Mouse (Mus musculus) embryonic facial prominence, embryonic 13.5 days (tissue): Measurements from ENCODE around the gene Hist1h2ab. TPM values are rescaled to one million over a fixed set of nuclear protein-coding genes. Genes with fewer than 3 reads are reported as not detected.
A peak's percentile ranks its signal among the peaks of the same experiment; 100 is the strongest.
"Not testable (repeated sequence)": the region's sequence is repeated elsewhere in the genome, so short reads cannot be mapped to it uniquely, and the experiment has no call there.

Experiments used
- ATAC-seq: fragments of 200-750 bp; cut with Nextera tagmentation; 2 replicates; pipeline ENCODE4 v1.8.0; 2017; ENCODE audit warnings: low read depth; ENCODE audit not compliant: insufficient number of reproducible peaks, insufficient read depth, low FRiP score, low TSS enrichment
- H3K27ac ChIP-seq: fragments of 300-500 bp; sonication (generic); 2 replicates; pipeline ENCODE4 v1.5.1; 2015; ENCODE audit warnings: moderate library complexity, mild to moderate bottlenecking, inconsistent platforms
- H3K27me3 ChIP-seq: fragments of 300-500 bp; sonication (generic); 2 replicates; pipeline ENCODE4 v1.6.1; 2015; ENCODE audit warnings: mild to moderate bottlenecking, inconsistent platforms
- H3K36me3 ChIP-seq: fragments of 300-500 bp; sonication (generic); 2 replicates; pipeline ENCODE4 v1.6.1; 2015; ENCODE audit warnings: mild to moderate bottlenecking, inconsistent platforms
- H3K4me1 ChIP-seq: fragments of 300-500 bp; sonication (generic); 2 replicates; pipeline ENCODE4 v1.6.1; 2015; ENCODE audit warnings: inconsistent platforms
- H3K4me2 ChIP-seq: fragments of 300-500 bp; sonication (generic); 2 replicates; pipeline ENCODE4 v1.6.1; 2015; ENCODE audit warnings: moderate library complexity, mild to moderate bottlenecking, inconsistent platforms
- H3K4me3 ChIP-seq: fragments of 300-500 bp; sonication (generic); 2 replicates; pipeline ENCODE4 v1.5.1; 2015; ENCODE audit warnings: mild to moderate bottlenecking, inconsistent platforms
- H3K9ac ChIP-seq: fragments of 300-500 bp; sonication (generic); 2 replicates; pipeline ENCODE4 v1.6.1; 2015; ENCODE audit warnings: mild to moderate bottlenecking, inconsistent platforms
- H3K9me3 ChIP-seq: fragments of 300-500 bp; sonication (generic); 2 replicates; pipeline ENCODE4 v1.6.1; 2016; ENCODE audit warnings: inconsistent platforms
- WGBS: fragments of 180-500 bp; shearing (Covaris S2); methylation state at CpG from one replicate; pipeline ENCODE4 v1.1.7; 2015; ENCODE audit warnings: mixed read lengths; 5-methylcytosine and 5-hydroxymethylcytosine counted together
- microRNA-seq: library from miRNA; unstranded; fragments of <30 nt; microRNA quantifications from one replicate; pipeline ENCODE4, GENCODE M21; 2016
- polyA plus RNA-seq: library from polyadenylated mRNA; unstranded; fragments of >200 nt; fragmentation: Nextera tagmentation; extraction: Ambion mirVana; gene quantifications from 2 replicates; pipeline ENCODE4 v1.2.1, GENCODE M21; 2015

The Hist1h2ab gene
- polyA plus RNA-seq, 1 experiment from 2014 or later, result 58.6 TPM

DNA sequence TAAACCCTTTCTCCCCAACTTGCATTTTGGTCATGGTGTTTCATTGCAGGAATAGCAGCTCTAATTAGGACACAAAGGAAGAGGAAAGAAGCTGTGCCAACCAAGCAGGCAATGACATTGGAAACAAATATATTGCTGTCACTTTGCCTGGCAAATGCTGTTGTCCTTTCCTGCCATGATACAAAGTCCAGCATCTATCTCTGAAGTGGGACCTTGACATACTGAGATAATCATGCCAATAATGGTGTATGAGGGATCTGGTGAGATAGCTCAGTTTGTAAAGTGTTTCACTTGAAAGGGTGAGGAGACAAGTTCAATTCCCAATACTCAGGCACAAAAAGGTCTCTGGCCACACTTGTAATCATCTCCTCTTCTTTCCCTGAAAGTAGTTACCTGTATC lies 15.8 kb downstream of the Hist1h2ab start:
- H3K36me3 ChIP-seq, result no peaks in the 10 kb centered on the region
- H3K4me2 ChIP-seq, result no peak overlapping the region
- no peak overlapping the region for H3K4me3 ChIP-seq
- no peak for ATAC-seq
- H3K9ac ChIP-seq, result no peak overlapping the region
- no peaks in the 10 kb centered on the region for H3K9me3 ChIP-seq
- peaks cover 10% of the 10 kb centered on the region for H3K4me1 ChIP-seq
- no peak overlapping the region for H3K27ac ChIP-seq
- H3K27me3 ChIP-seq, result no peaks in the 10 kb centered on the region

DNA sequence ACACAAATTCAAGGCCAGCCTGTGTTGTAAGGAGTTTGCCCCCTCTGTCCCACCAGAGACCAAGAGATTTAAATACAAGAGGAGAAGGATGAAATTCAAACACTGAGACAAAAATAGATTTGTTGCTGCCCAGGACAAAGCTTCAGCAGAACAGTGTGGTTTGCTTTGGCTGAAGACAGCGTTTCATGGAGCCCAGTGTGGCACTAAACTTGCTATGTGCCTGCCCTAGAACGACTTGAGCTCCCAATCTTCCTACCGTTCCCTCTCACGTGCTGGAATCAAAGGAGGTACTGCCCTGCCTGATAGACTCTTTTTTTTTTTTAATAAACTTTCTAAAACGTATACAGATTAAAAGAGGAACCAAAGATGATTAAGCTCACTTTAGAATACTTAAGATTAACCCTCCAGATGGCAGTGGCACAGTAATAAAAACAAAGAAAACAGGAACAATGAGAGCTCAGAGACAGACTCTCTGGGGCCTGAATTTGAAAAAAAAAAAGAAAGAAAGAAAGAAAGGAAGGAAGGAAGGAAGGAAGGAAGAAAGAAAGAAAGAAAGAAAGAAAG lies 18.0 kb downstream of the Hist1h2ab start:
- no peak overlapping the region for H3K9ac ChIP-seq
- 46% methylated on average over 5 of the region's 5 CpGs for WGBS
- H3K27ac ChIP-seq, result no peak overlapping the region
- H3K4me1 ChIP-seq, result peaks cover 16% of the 10 kb centered on the region
- H3K4me3 ChIP-seq, result no peak overlapping the region
- no peak for ATAC-seq
- no peaks in the 10 kb centered on the region for H3K36me3 ChIP-seq
- H3K9me3 ChIP-seq, result no peaks in the 10 kb centered on the region
- H3K27me3 ChIP-seq, result no peaks in the 10 kb centered on the region
- H3K4me2 ChIP-seq, result no peak overlapping the region

DNA sequence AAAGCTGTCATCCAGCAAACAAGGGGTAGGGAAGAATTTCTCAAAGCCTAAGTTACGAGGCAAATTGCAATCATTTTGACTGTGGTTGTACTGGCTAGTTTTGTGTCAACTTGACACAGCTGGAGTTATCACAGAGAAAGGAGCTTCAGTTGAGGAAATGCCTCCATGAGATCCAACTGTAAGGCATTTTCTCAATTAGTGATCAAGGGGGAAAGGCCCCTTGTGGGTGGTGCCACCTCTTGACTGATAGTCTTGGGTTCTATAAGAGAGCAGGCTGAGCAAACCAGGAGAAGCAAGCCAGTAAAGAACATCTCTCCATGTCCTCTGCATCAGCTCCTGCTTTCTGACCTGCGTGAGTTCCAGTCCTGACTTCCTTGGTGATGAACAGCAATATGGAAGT lies 18.7 kb downstream of the Hist1h2ab start, which contains the start of gene Trim38:
TSS of gene Trim38 (plus strand) at position 301 of the 400 bp plus-strand sequence.
- not testable (repeated sequence) for H3K4me1 ChIP-seq, H3K27ac ChIP-seq, H3K9me3 ChIP-seq, H3K36me3 ChIP-seq, H3K4me3 ChIP-seq, H3K4me2 ChIP-seq, ATAC-seq, H3K27me3 ChIP-seq, H3K9ac ChIP-seq
- 77% methylated on average over 2 of the region's 2 CpGs for WGBS

DNA sequence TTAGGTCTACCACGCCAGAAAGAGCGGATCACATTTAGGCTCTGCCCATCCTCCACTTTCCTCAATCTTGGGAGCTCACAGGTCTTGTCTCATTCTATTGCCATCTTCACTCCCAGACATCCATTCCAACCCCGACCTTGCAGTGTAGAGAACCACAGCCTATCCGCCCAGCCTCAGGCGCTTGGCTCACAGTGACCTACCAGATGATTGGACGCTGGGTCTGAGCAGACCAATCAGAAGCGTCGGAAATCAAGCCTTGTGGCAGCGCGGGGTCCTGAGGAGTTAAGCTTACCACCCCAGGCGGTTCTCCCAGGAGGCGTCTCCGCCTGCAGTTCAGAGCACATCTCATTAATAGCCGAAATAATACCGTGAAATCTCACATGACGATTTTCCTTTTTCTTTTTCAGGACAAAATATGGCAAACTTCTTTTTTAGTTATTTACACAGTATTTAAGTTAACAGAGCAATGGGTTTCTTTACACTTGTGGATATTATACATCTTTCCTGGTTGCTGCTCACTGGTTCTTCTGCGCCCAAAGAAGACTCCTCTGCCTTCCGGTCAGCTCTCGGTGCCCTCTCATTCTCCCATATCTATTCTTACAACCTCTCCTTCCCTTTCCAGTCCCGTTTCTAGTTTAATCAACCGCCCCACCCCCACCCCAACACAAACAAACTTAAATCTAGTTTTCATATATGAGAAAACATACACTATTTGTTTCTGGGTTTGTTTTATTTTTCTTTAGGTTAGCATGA lies 21.8 kb downstream of the Hist1h2ab start:
- H3K27me3 ChIP-seq, result no peaks in the 10 kb centered on the region
- peaks cover 8% of the 10 kb centered on the region; the same call in 1 of the 2 replicates for H3K4me1 ChIP-seq
- H3K27ac ChIP-seq, result no peak overlapping the region
- H3K9me3 ChIP-seq, result no peaks in the 10 kb centered on the region
- peak overlapping the region; percentile 19 for H3K4me3 ChIP-seq
- no peak for ATAC-seq
- H3K9ac ChIP-seq, result 0 out of 2 replicates have a peak overlapping the region, but pooled peaks have one; percentile 11
- no peaks in the 10 kb centered on the region for H3K36me3 ChIP-seq
- 17% methylated on average over 21 of the region's 21 CpGs for WGBS
- peak overlapping the region; percentile 51 for H3K4me2 ChIP-seq

DNA sequence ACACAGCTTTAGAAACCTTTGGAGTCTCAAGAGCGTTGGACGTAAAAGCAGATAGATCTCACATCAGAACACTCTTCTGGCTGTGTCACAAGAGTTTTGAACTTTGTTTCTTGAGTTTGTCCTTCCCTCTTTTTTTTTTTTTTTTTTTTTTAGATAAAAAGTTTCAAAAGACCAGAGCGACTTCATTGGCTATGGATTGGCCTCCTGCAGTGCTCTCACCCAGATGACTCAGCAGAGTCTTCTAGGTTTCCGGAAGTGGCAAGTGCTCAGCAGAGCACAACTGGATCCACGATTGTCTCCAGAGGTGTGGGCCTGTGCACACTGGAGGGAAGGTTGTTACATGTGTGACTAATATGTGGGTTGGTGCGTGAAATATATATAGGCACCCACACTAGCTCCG lies 27.4 kb downstream of the Hist1h2ab start:
- ATAC-seq, result no peak
- Histone ChIP-seq H3K9me3 (no peaks in the 10 kb centered on the region), H3K36me3 (no peaks in the 10 kb centered on the region), H3K27me3 (no peaks in the 10 kb centered on the region), H3K27ac (no peak overlapping the region), H3K4me1 (no peaks in the 10 kb centered on the region), H3K4me2 (no peak overlapping the region), H3K9ac (no peak overlapping the region), H3K4me3 (no peak overlapping the region)
- WGBS, result 91% methylated on average over 7 of the region's 7 CpGs

DNA sequence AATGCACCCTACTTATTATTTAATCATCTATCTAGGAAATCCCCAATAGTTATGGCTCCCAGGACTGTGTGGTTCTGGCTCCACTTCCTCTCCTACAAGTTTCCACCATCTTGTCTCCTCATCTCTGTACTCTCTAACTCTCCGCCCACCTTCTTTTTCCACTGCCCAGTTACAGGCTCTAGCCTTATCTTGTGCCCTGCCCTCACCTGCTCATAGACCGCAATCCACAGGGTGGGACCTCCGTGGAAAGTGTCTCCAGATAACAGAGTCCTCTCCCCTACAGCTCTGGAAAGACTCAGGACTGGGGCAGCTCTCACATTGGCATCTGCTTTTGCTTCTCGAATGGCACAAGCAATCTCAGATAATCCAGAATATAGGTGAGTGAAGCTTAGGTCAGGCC lies 28.1 kb downstream of the Hist1h2ab start:
- Histone ChIP-seq H3K9ac (no peak overlapping the region), H3K4me2 (no peak overlapping the region), H3K36me3 (no peaks in the 10 kb centered on the region), H3K27ac (no peak overlapping the region), H3K4me3 (no peak overlapping the region), H3K4me1 (no peaks in the 10 kb centered on the region), H3K27me3 (no peaks in the 10 kb centered on the region), H3K9me3 (no peaks in the 10 kb centered on the region)
- 78% methylated on average over 4 of the region's 4 CpGs for WGBS
- no peak for ATAC-seq

DNA sequence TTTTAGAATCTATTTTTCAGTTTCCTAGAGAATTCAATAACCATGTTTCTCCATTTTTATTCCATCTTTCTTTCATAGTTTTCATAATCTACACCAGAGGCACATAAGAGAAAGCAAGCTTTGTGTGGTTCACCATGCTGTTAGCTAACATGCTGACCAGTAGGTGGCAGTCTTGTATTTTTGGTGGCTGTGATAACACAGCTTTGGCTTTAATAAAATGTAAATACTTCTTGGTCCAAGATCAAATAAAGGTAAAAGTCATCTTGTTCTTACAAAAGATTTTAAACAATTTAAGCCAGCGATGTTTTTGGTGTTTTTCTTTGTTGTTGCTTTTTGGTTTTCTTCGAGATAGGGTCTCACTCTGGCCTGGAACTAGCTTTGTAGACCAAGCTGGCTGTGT lies 41.6 kb downstream of the Hist1h2ab start:
- H3K27me3 ChIP-seq, result no peaks in the 10 kb centered on the region
- no peaks in the 10 kb centered on the region for H3K36me3 ChIP-seq
- H3K4me1 ChIP-seq, result no peaks in the 10 kb centered on the region
- no peak overlapping the region for H3K4me2 ChIP-seq
- no peak overlapping the region for H3K27ac ChIP-seq
- no peak for ATAC-seq
- 43% methylated on average over 2 of the region's 2 CpGs for WGBS
- H3K4me3 ChIP-seq, result no peak overlapping the region
- no peaks in the 10 kb centered on the region for H3K9me3 ChIP-seq
- H3K9ac ChIP-seq, result no peak overlapping the region

DNA sequence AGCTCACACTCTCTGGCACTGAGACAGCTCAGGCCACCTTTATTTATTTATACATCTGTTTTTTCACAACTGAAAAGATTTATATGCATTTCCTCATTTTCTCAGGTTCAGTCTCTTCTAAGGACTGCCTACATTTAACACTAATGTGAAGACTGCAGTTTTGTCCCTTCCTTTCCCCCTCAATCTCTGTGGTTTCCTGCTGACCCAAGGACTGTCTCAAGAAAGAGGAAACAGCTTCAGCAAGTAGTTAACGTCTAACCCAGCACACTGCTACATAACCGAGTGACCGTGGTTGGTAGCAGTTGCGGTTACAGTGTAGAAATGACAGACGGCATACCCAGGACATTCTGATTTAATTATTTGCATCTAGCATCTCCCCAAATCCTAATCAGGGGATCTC lies 48.5 kb downstream of the Hist1h2ab start:
- WGBS, result 61% methylated on average over 5 of the region's 5 CpGs
- Histone ChIP-seq H3K9me3 (no peaks in the 10 kb centered on the region), H3K4me1 (no peaks in the 10 kb centered on the region; the same call in 1 of the 2 replicates), H3K36me3 (no peaks in the 10 kb centered on the region), H3K4me3 (no peak overlapping the region), H3K27me3 (no peaks in the 10 kb centered on the region), H3K4me2 (no peak overlapping the region), H3K9ac (no peak overlapping the region), H3K27ac (no peak overlapping the region)
- no peak for ATAC-seq

Small RNAs within 50 kb of the gene (microRNA-seq; reads per million reads assigned to microRNA genes)
- gene Gm44314, result not detected
- gene Gm44484, result not detected

Other genes starting within 250 kb of the Hist1h2ab start
- 7.3 and 7.9 TPM in 2 replicates for gene Hist1h4h, start 220.1 kb upstream of the Hist1h2ab start, polyA plus RNA-seq
- 6.6 and 13.4 TPM in 2 replicates for gene Hist1h2af, start 217.2 kb upstream of the Hist1h2ab start, polyA plus RNA-seq
- gene Hist1h3g, start 215.7 kb upstream of the Hist1h2ab start, polyA plus RNA-seq, result 5.3 and 6.7 TPM in 2 replicates
- gene Hist1h2bh, start 207.7 kb upstream of the Hist1h2ab start, polyA plus RNA-seq, result 0.98 and 1.4 TPM in 2 replicates
- 1.2 and 1.3 TPM in 2 replicates for gene Hist1h3f, start 207.1 kb upstream of the Hist1h2ab start, polyA plus RNA-seq
- gene Hist1h4f, start 199.5 kb upstream of the Hist1h2ab start, polyA plus RNA-seq, result 2.9 TPM in 1 of 2 replicates, not detected in the other
- gene Hist1h1d, start 197.9 kb upstream of the Hist1h2ab start, polyA plus RNA-seq, result 0.52 and 0.61 TPM in 2 replicates
- 5.8 and 8.7 TPM in 2 replicates for gene Hist1h3e, start 188.8 kb upstream of the Hist1h2ab start, polyA plus RNA-seq
- gene Hist1h2ae, start 179.9 kb upstream of the Hist1h2ab start, polyA plus RNA-seq, result 108 and 115 TPM in 2 replicates
- gene Hist1h2bg, start 179.7 kb upstream of the Hist1h2ab start, polyA plus RNA-seq, result 7.5 and 10.6 TPM in 2 replicates
- gene Hist1h2bf, start 176.9 kb upstream of the Hist1h2ab start, polyA plus RNA-seq, result 12.2 and 13.4 TPM in 2 replicates
- 1.7 and 3.1 TPM in 2 replicates for gene Hist1h2ad, start 176.7 kb upstream of the Hist1h2ab start, polyA plus RNA-seq
- 7.6 and 8.4 TPM in 2 replicates for gene Hist1h3d, start 175.4 kb upstream of the Hist1h2ab start, polyA plus RNA-seq
- 141 and 160 TPM in 2 replicates for gene Hist1h4d, start 169.5 kb upstream of the Hist1h2ab start, polyA plus RNA-seq
- gene Hist1h2be, start 130.0 kb upstream of the Hist1h2ab start, polyA plus RNA-seq, result 3.3 and 4.1 TPM in 2 replicates
- 24.8 and 26.3 TPM in 2 replicates for gene Hist1h1e, start 128.6 kb upstream of the Hist1h2ab start, polyA plus RNA-seq
- 1.2 and 1.4 TPM in 2 replicates for gene Hist1h2ac, start 67.2 kb upstream of the Hist1h2ab start, polyA plus RNA-seq
- gene Hist1h2bc, start 66.9 kb upstream of the Hist1h2ab start, polyA plus RNA-seq, result 37.5 and 39.3 TPM in 2 replicates
- not detected in 2 replicates for gene Hist1h1t, start 55.3 kb upstream of the Hist1h2ab start, polyA plus RNA-seq
- gene Hist1h4c, start 52.7 kb upstream of the Hist1h2ab start, polyA plus RNA-seq, result 6.3 and 9.0 TPM in 2 replicates
- gene Hfe, start 40.3 kb upstream of the Hist1h2ab start, polyA plus RNA-seq, result 5.1 and 6.5 TPM in 2 replicates
- gene Hist1h1c, start 12.3 kb upstream of the Hist1h2ab start, polyA plus RNA-seq, result 25.0 and 28.9 TPM in 2 replicates
- gene Hist1h3c, start 5.5 kb upstream of the Hist1h2ab start, polyA plus RNA-seq, result 11.3 and 14.4 TPM in 2 replicates
- 3.5 and 4.2 TPM in 2 replicates for gene Hist1h2bb, start 4.4 kb upstream of the Hist1h2ab start, polyA plus RNA-seq
- gene Hist1h3b, start 1.1 kb downstream of the Hist1h2ab start, polyA plus RNA-seq, result 15.6 and 18.1 TPM in 2 replicates
- gene Hist1h4b, start 5.9 kb downstream of the Hist1h2ab start, polyA plus RNA-seq, result 7.6 and 9.2 TPM in 2 replicates
- gene Hist1h4a, start 10.1 kb downstream of the Hist1h2ab start, polyA plus RNA-seq, result not detected in 2 replicates
- 5.8 and 8.6 TPM in 2 replicates for gene Hist1h3a, start 11.3 kb downstream of the Hist1h2ab start, polyA plus RNA-seq
- gene Hist1h1a, start 12.5 kb downstream of the Hist1h2ab start, polyA plus RNA-seq, result 4.5 and 5.9 TPM in 2 replicates
- not detected in 2 replicates for gene Trim38, start 18.8 kb downstream of the Hist1h2ab start, polyA plus RNA-seq
- gene Slc17a2, start 55.9 kb downstream of the Hist1h2ab start, polyA plus RNA-seq, result not detected in 2 replicates
- not detected in 2 replicates for gene Slc17a3, start 88.3 kb downstream of the Hist1h2ab start, polyA plus RNA-seq
- gene Slc17a1, start 116.6 kb downstream of the Hist1h2ab start, polyA plus RNA-seq, result not detected in 2 replicates
- not detected in 2 replicates for gene Slc17a4, start 163.9 kb downstream of the Hist1h2ab start, polyA plus RNA-seq
- gene Hist1h2ba, start 183.0 kb downstream of the Hist1h2ab start, polyA plus RNA-seq, result not detected in 2 replicates
- gene Hist1h2aa, start 183.3 kb downstream of the Hist1h2ab start, polyA plus RNA-seq, result not detected in 2 replicates
- gene Scgn, start 240.1 kb downstream of the Hist1h2ab start, polyA plus RNA-seq, result not detected in 2 replicates